Mouse (Mus musculus): ENCODE data around the gene Ddx24.
"Not testable (repeated sequence)": the region's sequence is repeated elsewhere in the genome, so short reads cannot be mapped to it uniquely, and the experiment has no call there.

Gene Ddx24

DNA sequence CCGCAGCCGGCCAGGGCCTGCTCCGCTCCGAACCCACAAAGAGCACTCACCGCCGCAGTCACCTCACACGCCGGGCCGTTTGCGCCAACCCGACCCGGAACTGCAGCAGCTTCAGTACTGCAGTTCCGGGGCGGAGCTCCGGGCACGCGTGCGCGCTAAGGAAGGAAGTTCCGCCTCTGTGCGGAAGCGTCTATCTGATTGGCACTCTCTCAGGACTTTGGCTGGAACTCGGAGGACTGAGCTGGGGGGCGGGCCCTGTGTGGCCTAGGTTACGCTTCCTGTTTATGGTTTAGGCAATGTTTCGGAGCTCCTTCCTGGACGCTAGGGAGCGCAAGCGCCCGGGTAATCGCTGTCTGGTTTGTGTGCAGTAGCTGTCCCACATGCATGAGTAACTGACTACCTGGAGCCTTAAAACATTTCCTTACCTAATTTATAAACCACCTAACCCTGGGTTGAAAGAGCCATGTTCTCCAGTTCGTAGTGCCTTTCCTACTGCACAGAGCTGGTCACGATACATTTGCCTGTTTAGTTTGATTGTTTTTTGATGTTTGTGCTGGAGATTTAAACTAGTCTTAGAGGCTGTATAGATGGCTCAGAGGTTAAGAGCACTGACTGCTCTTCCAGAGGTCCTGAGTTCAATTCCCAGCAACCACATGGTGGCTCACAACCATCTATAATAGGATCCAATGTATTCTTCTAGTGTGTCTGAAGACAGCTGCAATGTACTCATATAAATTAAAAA, at the start of gene Ddx24:
Gene Ddx24 (minus strand): TSS at position 102 of the 742 bp plus-strand sequence.
- in situ Hi-C loops (cut with MboI; ENCODE audit: low pct_unique_long_range_greater_than_20kb in 1 of 2, low sequenced_read_pairs in 2 of 2, unreplicated experiment in 1 of 2): loop anchor here (5.0 to 10.0 kb wide), 2 partner anchors 69 to 76 kb away; no protein-coding TSS in a partner anchor

DNA sequence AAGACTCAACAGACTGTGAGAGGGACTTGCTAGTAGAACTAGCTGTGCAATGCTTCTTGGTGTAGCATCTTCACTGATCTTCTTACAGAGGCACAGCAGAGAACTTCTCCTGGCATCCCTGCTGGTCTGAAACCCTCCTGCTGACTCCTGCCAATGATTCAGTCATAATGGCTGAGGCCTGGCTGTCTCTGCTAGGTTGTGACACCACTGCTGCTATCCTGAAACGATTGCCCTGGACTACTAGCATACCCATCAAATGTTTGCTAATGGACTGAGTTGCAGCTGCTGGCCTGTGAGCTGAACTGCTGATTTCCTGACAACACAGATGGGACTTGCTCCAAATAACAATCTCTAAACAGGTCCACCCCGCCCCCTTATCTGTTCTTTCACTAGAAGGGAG, 48.9 kb upstream of the Ddx24 start:
- in situ Hi-C loops (cut with MboI; ENCODE audit: low pct_unique_long_range_greater_than_20kb in 1 of 2, low sequenced_read_pairs in 2 of 2, unreplicated experiment in 1 of 2): no loop called here

DNA sequence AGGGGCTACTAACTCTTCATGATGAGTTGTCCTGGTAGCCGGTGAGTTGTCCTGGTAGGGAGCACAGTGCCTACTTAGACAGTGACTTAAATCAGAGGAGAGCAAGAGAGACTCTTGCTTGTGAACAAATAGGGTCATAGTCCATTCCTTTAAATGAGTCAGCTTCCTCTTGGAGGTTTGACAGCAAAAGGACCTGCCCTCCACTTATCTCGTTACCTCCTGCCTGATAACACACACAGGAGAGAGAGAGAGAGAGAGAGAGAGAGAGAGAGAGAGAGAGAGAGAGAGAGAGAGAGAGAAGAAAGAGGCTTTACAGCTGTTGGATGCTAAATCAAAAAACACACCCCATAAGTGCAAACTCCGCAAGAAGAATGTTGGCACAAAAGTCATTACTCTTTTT, 31.5 kb upstream of the Ddx24 start, which contains the start of gene Ifi27l2b:
Gene Ifi27l2b (minus strand): TSS at position 84 of the 400 bp plus-strand sequence.
- in situ Hi-C loops (cut with MboI; ENCODE audit: low pct_unique_long_range_greater_than_20kb in 1 of 2, low sequenced_read_pairs in 2 of 2, unreplicated experiment in 1 of 2): no loop called here

DNA sequence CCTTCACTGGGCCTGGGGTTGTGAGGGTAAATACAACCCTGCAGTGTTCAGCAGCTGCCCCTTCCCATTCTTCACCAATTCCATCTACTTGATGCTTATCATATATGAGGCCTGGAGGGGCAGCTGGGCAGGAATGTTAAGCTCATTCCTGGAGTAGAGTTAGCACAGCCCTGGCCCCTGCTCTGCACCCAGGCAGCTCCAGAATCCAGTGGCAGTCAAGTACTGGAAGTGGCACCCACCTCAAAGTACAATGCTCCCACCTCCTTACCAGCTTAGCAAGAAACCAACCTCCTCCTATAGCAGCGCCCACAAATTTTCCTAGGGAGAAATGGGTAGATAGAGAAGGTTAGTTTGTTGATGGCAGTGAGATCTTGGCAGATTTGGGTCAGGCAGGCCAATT, 31.1 kb upstream of the Ddx24 start:
- in situ Hi-C loops (cut with MboI; ENCODE audit: low pct_unique_long_range_greater_than_20kb in 1 of 2, low sequenced_read_pairs in 2 of 2, unreplicated experiment in 1 of 2): not testable (repeated sequence)

DNA sequence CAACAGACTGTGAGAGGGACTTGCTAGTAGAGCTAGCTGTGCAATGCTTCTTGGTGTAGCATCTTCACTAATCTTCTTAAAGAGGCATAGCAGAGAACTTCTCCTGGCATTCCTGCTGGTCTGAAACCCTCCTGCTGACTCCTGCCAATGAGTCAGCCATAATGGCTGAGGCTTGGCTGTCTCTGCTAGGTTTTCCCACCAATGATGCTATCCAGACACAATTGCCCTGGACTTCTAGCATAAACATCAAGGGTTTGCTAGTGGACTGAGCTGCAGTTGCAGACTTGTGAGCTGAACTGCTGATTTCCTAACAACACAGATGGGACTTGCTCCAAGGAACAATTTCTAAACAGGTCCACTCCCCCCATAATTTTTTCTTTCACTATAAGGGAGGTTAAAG, 27.7 kb upstream of the Ddx24 start:
- in situ Hi-C loops (cut with MboI; ENCODE audit: low pct_unique_long_range_greater_than_20kb in 1 of 2, low sequenced_read_pairs in 2 of 2, unreplicated experiment in 1 of 2): no loop called here

DNA sequence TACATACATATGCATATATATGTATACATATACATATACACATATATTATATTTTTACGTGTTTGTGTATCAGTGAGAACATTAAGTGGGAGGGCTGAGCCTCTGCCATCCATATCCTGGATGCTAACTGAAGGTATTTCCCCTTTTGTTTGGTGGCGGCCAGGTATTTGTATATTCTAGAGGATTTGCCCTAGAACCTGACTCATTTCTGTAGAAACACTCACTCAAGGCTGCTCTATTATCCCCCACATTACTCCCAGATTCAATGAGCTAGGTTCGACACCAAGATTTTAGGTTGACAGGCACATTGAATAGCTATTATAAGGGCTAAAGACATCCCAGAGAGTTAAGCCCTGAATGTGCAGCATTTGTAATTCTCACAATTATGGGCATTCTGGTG, 19.4 kb upstream of the Ddx24 start:
- in situ Hi-C loops (cut with MboI; ENCODE audit: low pct_unique_long_range_greater_than_20kb in 1 of 2, low sequenced_read_pairs in 2 of 2, unreplicated experiment in 1 of 2): no loop called here

DNA sequence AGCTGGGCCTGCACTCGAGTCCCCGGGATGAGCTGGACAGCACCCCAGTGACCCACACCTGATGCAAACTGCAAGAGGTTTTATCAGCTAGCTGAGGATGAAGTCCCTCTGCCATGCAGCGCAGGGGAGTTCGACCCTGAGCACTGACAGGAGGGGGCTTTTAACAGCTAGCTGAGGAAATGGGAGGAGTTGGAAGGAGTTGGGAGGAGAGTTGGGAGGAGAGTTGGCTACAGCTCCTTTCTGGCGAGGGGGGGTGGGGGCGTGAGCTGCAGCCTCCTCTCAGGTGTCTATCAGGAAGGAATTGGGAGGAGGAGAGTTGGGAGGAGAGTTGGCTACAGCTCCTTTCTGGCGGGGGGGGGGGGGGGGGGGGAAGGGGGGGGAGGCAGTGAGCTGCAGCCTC, 18.6 kb upstream of the Ddx24 start:
- in situ Hi-C loops (cut with MboI; ENCODE audit: low pct_unique_long_range_greater_than_20kb in 1 of 2, low sequenced_read_pairs in 2 of 2, unreplicated experiment in 1 of 2): not testable (repeated sequence)

DNA sequence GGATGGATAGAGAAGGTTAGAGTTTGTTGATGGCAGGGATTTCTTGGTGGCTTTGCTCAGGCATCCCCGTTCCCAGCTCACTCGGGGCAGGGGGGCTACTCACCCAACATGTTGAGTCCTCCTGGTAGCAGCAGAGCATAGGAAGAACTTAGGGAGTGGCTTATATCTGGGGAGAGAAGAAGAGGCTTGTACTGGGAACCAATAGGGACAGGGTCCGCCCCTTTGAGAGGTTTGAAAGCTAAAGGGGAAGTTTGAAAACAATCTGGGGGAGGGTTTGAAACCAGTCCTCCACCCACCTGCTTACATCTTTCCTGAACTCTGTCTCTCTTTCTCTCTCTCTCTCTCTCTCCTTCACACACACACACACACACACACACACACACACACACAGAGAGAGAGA, 17.9 kb upstream of the Ddx24 start, which contains the start of gene Ifi27l2a:
Gene Ifi27l2a (minus strand): TSS at position 157 of the 400 bp plus-strand sequence.
- in situ Hi-C loops (cut with MboI; ENCODE audit: low pct_unique_long_range_greater_than_20kb in 1 of 2, low sequenced_read_pairs in 2 of 2, unreplicated experiment in 1 of 2): no loop called here

DNA sequence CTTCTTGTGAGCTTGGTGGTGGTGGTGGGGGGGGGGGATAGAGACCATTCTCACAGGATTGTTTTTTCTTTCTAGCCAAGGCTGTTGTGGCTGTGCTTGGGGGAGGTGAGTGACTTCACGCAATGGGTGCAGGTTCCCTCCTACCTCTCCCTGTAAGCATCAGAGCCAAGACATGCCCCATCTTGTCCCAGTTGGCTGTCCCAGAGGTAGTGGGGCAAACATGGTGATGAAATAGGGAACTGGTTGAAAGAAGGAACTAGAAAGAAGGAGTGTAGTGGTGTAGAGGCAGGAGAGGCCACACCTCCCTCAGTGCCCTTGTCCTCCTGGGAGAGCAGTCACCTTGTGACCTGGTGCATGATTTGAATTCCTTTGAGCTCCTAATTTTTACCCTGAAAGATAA, 12.0 kb upstream of the Ddx24 start:
- in situ Hi-C loops (cut with MboI; ENCODE audit: low pct_unique_long_range_greater_than_20kb in 1 of 2, low sequenced_read_pairs in 2 of 2, unreplicated experiment in 1 of 2): no loop called here

DNA sequence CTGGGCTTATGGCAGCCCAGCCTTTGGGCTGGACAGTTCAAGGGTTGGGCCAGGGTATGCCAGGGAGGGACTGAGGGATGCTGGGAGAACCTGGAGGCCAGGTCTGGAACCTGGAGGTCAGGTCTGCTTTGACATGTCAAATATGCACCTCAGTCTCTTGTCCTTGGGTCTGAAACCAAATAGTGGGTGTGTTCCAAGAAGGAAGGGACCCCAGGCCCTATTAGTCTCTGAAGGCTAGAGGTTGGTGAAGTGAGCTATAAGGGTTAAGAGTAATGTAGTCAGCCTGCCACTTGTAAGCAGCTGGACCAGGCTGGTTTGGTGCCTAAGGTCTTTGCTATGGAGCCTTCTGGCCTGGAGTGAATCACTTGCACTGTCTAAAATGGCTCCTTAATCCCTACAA, 9.2 kb upstream of the Ddx24 start:
- in situ Hi-C loops (cut with MboI; ENCODE audit: low pct_unique_long_range_greater_than_20kb in 1 of 2, low sequenced_read_pairs in 2 of 2, unreplicated experiment in 1 of 2): no loop called here

DNA sequence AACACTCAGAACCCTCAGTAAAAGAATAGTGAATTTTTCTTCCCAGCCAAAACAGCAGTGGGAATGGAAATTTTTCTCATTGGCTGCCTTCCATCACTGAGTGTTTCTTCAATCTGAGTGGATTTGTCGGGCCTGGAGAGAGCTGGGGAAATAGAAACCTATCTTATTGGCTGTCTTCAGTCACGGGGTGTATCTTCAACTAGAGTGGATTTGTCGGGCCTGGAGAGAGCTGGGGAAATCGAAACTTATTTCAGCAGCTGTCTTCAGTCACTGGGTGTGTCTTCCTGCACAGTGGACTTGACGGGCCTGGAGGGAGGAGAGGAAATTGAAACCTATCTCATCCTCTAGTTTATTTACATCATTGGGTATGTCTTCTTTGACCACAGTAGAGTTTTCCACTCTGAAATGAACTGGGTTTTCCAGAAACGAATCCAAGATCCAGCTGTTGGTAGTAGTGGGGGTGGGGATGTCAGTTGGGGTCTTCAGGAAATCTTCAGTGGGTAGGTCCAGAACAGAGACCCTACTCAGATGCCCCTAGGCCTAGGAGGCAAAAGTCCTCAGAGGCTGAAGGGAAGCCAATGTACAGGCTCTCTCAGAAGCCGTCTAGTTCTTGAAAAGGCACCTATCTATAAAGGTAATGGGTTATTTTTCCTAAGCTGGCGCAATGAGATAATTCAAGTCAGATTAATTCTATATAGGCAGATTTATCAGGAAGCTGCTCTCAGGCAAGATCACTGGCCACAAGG, 8.5 kb upstream of the Ddx24 start, which contains the start of gene Ifi27:
Gene Ifi27 (plus strand): TSS at position 226 of the 746 bp plus-strand sequence.
- in situ Hi-C loops (cut with MboI; ENCODE audit: low pct_unique_long_range_greater_than_20kb in 1 of 2, low sequenced_read_pairs in 2 of 2, unreplicated experiment in 1 of 2): no loop called here

DNA sequence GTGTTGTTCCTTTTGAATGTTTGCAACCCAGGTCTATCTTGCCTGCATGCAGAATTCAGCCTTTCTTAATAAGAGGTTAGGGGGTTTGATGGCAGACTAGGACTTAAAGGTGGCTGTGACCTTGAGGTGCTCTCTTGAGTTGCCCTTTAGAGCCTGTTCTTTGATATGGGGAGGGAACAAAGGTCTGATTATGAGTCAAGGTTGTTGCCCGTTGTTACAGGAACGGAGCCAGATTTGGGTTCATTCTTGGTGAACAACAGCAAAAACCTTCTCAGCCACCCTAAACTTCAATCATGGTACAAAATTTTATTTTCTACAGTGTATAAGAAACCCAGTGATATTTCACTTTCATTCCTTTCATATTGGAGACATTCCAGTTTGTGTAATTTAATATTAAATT, 7.8 kb upstream of the Ddx24 start:
- in situ Hi-C loops (cut with MboI; ENCODE audit: low pct_unique_long_range_greater_than_20kb in 1 of 2, low sequenced_read_pairs in 2 of 2, unreplicated experiment in 1 of 2): no loop called here

DNA sequence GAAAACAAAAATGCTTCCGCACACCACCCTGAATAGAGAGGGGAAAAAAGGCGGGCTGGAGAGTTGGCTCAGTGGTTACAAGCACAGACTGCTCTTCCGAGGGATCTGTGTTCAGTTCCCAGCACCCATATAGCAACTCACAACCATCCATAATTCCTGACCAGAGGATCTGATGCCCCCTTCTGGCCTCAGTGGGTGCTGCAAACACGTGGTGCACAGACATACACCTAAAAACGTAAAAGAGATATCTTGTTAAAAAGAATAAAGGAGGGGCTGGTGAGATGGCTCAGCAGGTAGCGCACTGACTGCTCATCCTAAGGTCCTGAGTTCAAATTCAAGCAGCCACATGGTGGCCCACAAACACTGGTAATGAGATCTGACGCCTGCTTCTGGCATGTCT, 1.1 kb upstream of the Ddx24 start:
- in situ Hi-C loops (cut with MboI; ENCODE audit: low pct_unique_long_range_greater_than_20kb in 1 of 2, low sequenced_read_pairs in 2 of 2, unreplicated experiment in 1 of 2): loop anchor here (5.0 to 10.0 kb wide), 2 partner anchors 68 to 76 kb away; no protein-coding TSS in a partner anchor

DNA sequence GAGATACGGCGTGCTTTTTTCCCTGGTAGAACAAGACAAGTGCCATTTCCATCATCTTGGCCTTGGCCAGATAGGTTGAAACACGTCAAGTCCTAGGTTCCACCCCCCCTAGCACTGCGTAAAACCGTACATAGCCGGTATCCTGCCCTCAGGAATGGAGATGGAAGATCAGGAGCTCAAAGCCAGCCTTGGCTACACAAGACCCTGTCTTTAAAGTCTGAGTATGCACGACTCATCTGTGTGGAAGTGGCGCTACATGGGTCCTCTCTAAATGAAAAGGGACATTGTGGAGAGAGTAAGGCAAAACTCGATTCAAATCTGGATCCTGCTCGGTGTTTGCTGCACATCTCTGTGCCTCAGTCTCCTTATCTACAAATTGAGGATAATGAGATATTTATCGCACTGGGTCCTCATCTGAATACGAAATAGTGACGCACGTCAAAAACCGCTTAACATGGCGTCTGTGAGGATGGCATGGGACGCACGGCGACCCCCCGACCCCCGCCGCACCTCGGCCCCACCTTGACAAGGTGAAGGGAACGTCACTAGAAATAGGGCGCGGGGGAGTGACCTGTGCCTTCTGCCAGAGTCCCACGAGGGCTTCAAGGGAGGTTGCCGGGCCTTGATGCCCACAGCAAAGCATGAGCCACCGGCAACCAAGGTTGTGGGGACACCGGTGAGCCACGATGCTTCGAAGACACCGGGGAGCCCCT, 458 bp downstream of the Ddx24 start:
- in situ Hi-C loops (cut with MboI; ENCODE audit: low pct_unique_long_range_greater_than_20kb in 1 of 2, low sequenced_read_pairs in 2 of 2, unreplicated experiment in 1 of 2): loop anchor here (5.0 to 10.0 kb wide), 2 partner anchors 70 to 77 kb away; no protein-coding TSS in a partner anchor

DNA sequence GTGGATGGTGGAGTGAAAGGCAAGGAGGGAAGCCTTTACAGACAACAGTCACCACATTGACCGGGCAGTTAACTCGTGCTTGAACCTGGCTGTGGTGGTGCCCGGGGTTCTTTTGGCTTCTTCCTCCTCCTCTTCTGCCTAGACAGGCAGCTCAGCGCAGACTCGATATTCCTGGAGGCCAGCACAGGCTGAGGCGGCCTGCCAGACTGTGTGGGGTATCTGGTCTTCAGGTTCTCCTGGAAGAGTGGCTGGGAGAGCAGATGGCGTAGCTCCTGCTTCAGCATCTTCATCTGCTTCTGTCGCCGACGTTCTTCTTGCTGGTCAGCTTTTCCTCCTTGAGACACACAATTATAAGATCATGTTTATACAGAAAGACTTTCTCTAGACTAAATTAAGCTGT, 17.5 kb downstream of the Ddx24 start:
- in situ Hi-C loops (cut with MboI; ENCODE audit: low pct_unique_long_range_greater_than_20kb in 1 of 2, low sequenced_read_pairs in 2 of 2, unreplicated experiment in 1 of 2): no loop called here

DNA sequence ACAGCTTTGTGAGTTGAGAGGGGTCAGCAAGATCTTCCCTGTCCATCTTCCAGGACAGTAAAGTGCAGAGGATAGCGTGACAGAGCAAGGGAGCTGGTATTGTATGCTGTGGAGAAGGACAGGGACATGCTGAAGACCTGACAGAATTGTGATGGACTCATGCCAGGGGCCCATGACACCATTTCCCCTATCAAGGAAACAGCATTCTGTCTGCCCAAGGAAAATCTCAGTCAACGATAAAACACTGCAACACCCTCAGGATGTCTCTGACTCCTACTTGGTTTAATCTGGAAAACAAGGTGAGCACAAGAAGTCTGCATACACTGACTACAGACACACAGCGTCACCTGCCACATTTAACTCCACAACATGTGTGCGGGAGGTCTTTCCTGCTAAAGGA, 17.9 kb downstream of the Ddx24 start, which contains the start of gene 9330161L09Rik:
Gene 9330161L09Rik (minus strand): TSS at position 101 of the 400 bp plus-strand sequence.
- in situ Hi-C loops (cut with MboI; ENCODE audit: low pct_unique_long_range_greater_than_20kb in 1 of 2, low sequenced_read_pairs in 2 of 2, unreplicated experiment in 1 of 2): no loop called here

DNA sequence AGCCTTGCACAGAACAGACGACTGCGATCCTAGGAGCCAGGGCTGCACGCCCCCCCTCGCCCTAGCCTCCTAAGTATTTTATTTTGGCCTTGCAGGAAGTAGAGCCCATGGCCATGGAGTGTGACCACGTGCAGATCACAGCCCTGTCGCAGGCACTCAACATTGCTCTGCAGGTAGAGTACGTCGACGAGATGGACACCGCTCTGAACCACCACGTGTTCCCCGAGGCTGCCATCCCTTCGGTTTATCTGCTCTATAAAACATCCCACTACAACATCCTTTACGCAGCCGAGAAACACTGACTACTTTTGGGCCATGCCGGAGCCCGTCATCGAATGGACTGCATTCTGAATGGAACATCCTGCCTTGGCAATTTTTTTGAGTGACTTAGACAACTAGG, 21.5 kb downstream of the Ddx24 start:
- in situ Hi-C loops (cut with MboI; ENCODE audit: low pct_unique_long_range_greater_than_20kb in 1 of 2, low sequenced_read_pairs in 2 of 2, unreplicated experiment in 1 of 2): no loop called here

DNA sequence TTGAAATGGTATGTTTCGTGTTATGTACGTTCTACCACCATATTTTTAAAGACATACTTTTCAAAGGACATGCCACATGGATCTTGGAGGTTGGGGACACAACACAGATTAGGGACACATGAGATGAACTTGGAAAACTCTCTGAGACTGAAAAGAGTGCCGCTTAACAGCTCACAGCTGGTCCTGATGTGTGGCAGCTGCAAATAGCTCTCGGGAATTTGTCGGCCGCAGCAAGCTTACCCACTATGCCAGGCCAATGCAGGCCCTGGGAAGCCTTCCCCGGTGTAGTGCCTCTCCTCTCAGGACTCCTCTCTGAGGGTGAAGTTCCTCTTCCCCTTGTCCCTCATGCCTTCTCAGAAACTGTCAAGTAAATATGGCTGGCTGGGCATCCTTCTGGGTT, 28.9 kb downstream of the Ddx24 start:
- in situ Hi-C loops (cut with MboI; ENCODE audit: low pct_unique_long_range_greater_than_20kb in 1 of 2, low sequenced_read_pairs in 2 of 2, unreplicated experiment in 1 of 2): no loop called here
